Mouse (Mus musculus) stomach, embryonic 14.5 days (tissue): ENCODE results near the gene Olfr1336. TPM values are rescaled to one million over a fixed set of nuclear protein-coding genes. Genes with fewer than 3 reads are reported as not detected.

Experiments used
- polyA plus RNA-seq: library from polyadenylated mRNA; unstranded; fragments of >200 nt; fragmentation: Nextera tagmentation; extraction: Ambion mirVana; gene quantifications from 2 replicates; pipeline ENCODE4 v1.2.1, GENCODE M21; 2014

The Olfr1336 gene
- polyA plus RNA-seq, 1 experiment from 2014 or later, result not detected

Other genes with a start within 250 kb of the Olfr1336 start
- gene Zscan5b, start 233.9 kb upstream of the Olfr1336 start, polyA plus RNA-seq, result not detected in 2 replicates
- gene Epp13, start 203.5 kb upstream of the Olfr1336 start, polyA plus RNA-seq, result not detected in 2 replicates
- 8.7 and 9.0 TPM in 2 replicates for gene Zfp667, start 169.6 kb upstream of the Olfr1336 start, polyA plus RNA-seq
- gene Zfp583, start 124.9 kb upstream of the Olfr1336 start, polyA plus RNA-seq, result 5.2 and 5.8 TPM in 2 replicates
- gene Gm3854, start 112.4 kb upstream of the Olfr1336 start, polyA plus RNA-seq, result 2.1 and 2.3 TPM in 2 replicates
- 3.3 and 4.5 TPM in 2 replicates for gene Zfp78, start 92.9 kb upstream of the Olfr1336 start, polyA plus RNA-seq
- 8.9 and 11.6 TPM in 2 replicates for gene Zfp28, start 72.9 kb upstream of the Olfr1336 start, polyA plus RNA-seq
- gene Smim17, start 57.5 kb upstream of the Olfr1336 start, polyA plus RNA-seq, result not detected in 2 replicates
- not detected in 2 replicates for gene Gm20715, start 45.9 kb upstream of the Olfr1336 start, polyA plus RNA-seq
- 0.13 TPM in 1 of 2 replicates, not detected in the other for gene Olfr1344, start 17.5 kb upstream of the Olfr1336 start, polyA plus RNA-seq
- gene Olfr1346, start 10.9 kb downstream of the Olfr1336 start, polyA plus RNA-seq, result not detected in 2 replicates
- gene Olfr5, start 30.8 kb downstream of the Olfr1336 start, polyA plus RNA-seq, result not detected in 2 replicates
- not detected in 2 replicates for gene Olfr1347, start 43.6 kb downstream of the Olfr1336 start, polyA plus RNA-seq
- gene Olfr1348, start 52.6 kb downstream of the Olfr1336 start, polyA plus RNA-seq, result not detected in 2 replicates
- not detected in 2 replicates for gene Olfr1349, start 66.8 kb downstream of the Olfr1336 start, polyA plus RNA-seq
- not detected in 2 replicates for gene Olfr1350, start 108.7 kb downstream of the Olfr1336 start, polyA plus RNA-seq
- 7.7 and 8.7 TPM in 2 replicates for gene Zim1, start 240.3 kb downstream of the Olfr1336 start, polyA plus RNA-seq